29 mouse cellular contexts compared by ENCODE assay signal in the genomic region with DNA sequence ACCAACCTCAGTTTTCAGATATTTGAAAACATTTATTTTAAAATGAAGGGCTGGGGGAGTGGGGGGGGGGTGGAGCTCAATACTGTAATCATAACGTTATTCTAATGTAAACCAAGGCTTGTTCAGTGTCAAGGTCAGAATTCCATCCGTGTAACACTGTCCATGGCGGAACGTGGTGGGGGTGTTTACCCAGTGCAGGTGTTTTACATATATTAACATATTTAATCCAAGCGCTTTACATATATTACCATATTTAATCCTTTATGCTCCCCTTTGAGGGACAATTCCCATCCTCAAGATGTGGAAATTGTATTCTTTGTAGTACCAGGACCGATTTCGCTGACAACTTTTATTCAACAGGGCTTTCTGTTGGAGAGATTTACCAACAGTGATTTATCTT. TPM values are rescaled to one million over a fixed set of nuclear protein-coding genes. Genes with fewer than 3 reads are reported as not detected.
DNase-seq lines count a peak whose midpoint lies in the region; ATAC-seq and TF ChIP-seq lines count a peak whose summit lies in the region.
"Had no signal": no experiment of that assay in that cellular context is flagged by ENCODE, and none has a peak within 500 bp of the region (broad histone marks: within the 10 kb centered on the region; RNA-seq: fewer than 3 reads in every experiment).

No protein-coding gene starts in this region.

- no peak overlapping the region for H3K4me3 ChIP-seq in forebrain, embryonic 13.5 days
- H3K4me3 ChIP-seq in forebrain, postnatal 0 days (ENCODE audit: low read depth, low read length) = no peak overlapping the region
- no peak overlapping the region for H3K4me3 ChIP-seq in midbrain, embryonic 11.5 days (ENCODE audit: low read depth, low read length)
- H3K4me3 ChIP-seq in midbrain, embryonic 10.5 days = no peak overlapping the region
- no peak overlapping the region for H3K4me3 ChIP-seq in midbrain, embryonic 14.5 days (replicated peaks; ENCODE audit: low read depth, low read length)
- no peak overlapping the region for H3K4me3 ChIP-seq in midbrain, embryonic 15.5 days
- H3K4me3 ChIP-seq: embryonic facial prominence, embryonic 12.5 days; embryonic facial prominence, embryonic 15.5 days; forebrain, embryonic 15.5 days; gastrocnemius, adult 2 months; heart, embryonic 13.5 days had no signal

- H3K9ac ChIP-seq in forebrain, embryonic 13.5 days = no peak overlapping the region
- H3K9ac ChIP-seq in forebrain, postnatal 0 days = no peak overlapping the region
- no peak overlapping the region for H3K9ac ChIP-seq in midbrain, embryonic 11.5 days (ENCODE audit: low read length)
- H3K9ac ChIP-seq in midbrain, embryonic 14.5 days (replicated peaks; ENCODE audit: low read length) = no peak overlapping the region
- no peak overlapping the region for H3K9ac ChIP-seq in midbrain, embryonic 15.5 days
- H3K9ac ChIP-seq: embryonic facial prominence, embryonic 12.5 days; embryonic facial prominence, embryonic 15.5 days; forebrain, embryonic 15.5 days; heart, embryonic 13.5 days; hindbrain, embryonic 14.5 days had no signal

- ATAC-seq in forebrain, embryonic 13.5 days = peak; percentile 65; the same call in 1 of the 2 replicates
- ATAC-seq in forebrain, postnatal 0 days = no peak
- peak; percentile 46; the same call in 1 of the 2 replicates for ATAC-seq in midbrain, embryonic 11.5 days (ENCODE audit: low FRiP score)
- no peak; the same call in 1 of the 2 replicates for ATAC-seq in midbrain, embryonic 14.5 days (ENCODE audit: low FRiP score, low TSS enrichment)
- ATAC-seq in midbrain, embryonic 15.5 days (replicated peaks) = no peak
- ATAC-seq: forebrain, embryonic 15.5 days; hindbrain, postnatal 0 days; inflammation-experienced regulatory T-cells, adult 6 months; intestine, embryonic 16.5 days; Patski had no signal

- no peak overlapping the region for H3K4me2 ChIP-seq in forebrain, embryonic 13.5 days
- H3K4me2 ChIP-seq in forebrain, postnatal 0 days (ENCODE audit: low read depth) = no peak overlapping the region
- H3K4me2 ChIP-seq in midbrain, embryonic 11.5 days = no peak overlapping the region
- no peak overlapping the region for H3K4me2 ChIP-seq in midbrain, embryonic 14.5 days (ENCODE audit: low read length)
- H3K4me2 ChIP-seq in midbrain, embryonic 15.5 days = no peak overlapping the region
- H3K4me2 ChIP-seq: embryonic facial prominence, embryonic 12.5 days; embryonic facial prominence, embryonic 15.5 days; forebrain, embryonic 15.5 days; heart, embryonic 13.5 days; hindbrain, embryonic 14.5 days had no signal

- peaks cover 7% of the 10 kb centered on the region; the same call in 1 of the 2 replicates for H3K27me3 ChIP-seq in forebrain, embryonic 13.5 days
- peaks cover 7% of the 10 kb centered on the region for H3K27me3 ChIP-seq in forebrain, postnatal 0 days (ENCODE audit: insufficient read depth, low read length)
- H3K27me3 ChIP-seq in midbrain, embryonic 11.5 days (ENCODE audit: control insufficient read depth, insufficient read depth, low read length) = no peaks in the 10 kb centered on the region
- H3K27me3 ChIP-seq in midbrain, embryonic 10.5 days (ENCODE audit: low read depth, poor library complexity, severe bottlenecking) = 0 out of 2 replicates have a peak, but pooled peaks cover 1% of the 10 kb centered on the region
- no peaks in the 10 kb centered on the region for H3K27me3 ChIP-seq in midbrain, embryonic 14.5 days (ENCODE audit: control insufficient read depth, insufficient read depth, low read length)
- no peaks in the 10 kb centered on the region for H3K27me3 ChIP-seq in midbrain, embryonic 15.5 days (replicated peaks)
- H3K27me3 ChIP-seq: Patski had no signal

- no peaks in the 10 kb centered on the region for H3K9me3 ChIP-seq in forebrain, embryonic 13.5 days (replicated peaks)
- no peaks in the 10 kb centered on the region for H3K9me3 ChIP-seq in forebrain, postnatal 0 days (ENCODE audit: low read length)
- no peaks in the 10 kb centered on the region for H3K9me3 ChIP-seq in midbrain, embryonic 11.5 days (ENCODE audit: control insufficient read depth, low read length)
- no peaks in the 10 kb centered on the region for H3K9me3 ChIP-seq in midbrain, embryonic 10.5 days (replicated peaks)
- H3K9me3 ChIP-seq in midbrain, embryonic 14.5 days (ENCODE audit: control insufficient read depth, low read length) = no peaks in the 10 kb centered on the region
- no peaks in the 10 kb centered on the region for H3K9me3 ChIP-seq in midbrain, embryonic 15.5 days
- H3K9me3 ChIP-seq: embryonic facial prominence, embryonic 12.5 days; embryonic facial prominence, embryonic 15.5 days; forebrain, embryonic 15.5 days; heart, embryonic 13.5 days had no signal

- 45% methylated on average over 7 of the region's 7 CpGs for WGBS in forebrain, embryonic 13.5 days
- 43% methylated on average over 7 of the region's 7 CpGs for WGBS in forebrain, postnatal 0 days
- 57% methylated on average over 7 of the region's 7 CpGs for WGBS in midbrain, embryonic 11.5 days
- WGBS in midbrain, embryonic 10.5 days = 69% methylated on average over 7 of the region's 7 CpGs
- WGBS in midbrain, embryonic 14.5 days = 30% methylated on average over 7 of the region's 7 CpGs
- WGBS in midbrain, embryonic 15.5 days = 35% methylated on average over 7 of the region's 7 CpGs

- no peak for TF ChIP-seq CTCF in forebrain, postnatal 0 days (IDR thresholded peaks at IDR 0.05; ENCODE audit: low read depth)

- H3K36me3 ChIP-seq in forebrain, embryonic 13.5 days (ENCODE audit: poor library complexity, severe bottlenecking) = no peaks in the 10 kb centered on the region
- H3K36me3 ChIP-seq in forebrain, postnatal 0 days (ENCODE audit: insufficient read depth) = no peaks in the 10 kb centered on the region
- no peaks in the 10 kb centered on the region for H3K36me3 ChIP-seq in midbrain, embryonic 11.5 days (ENCODE audit: control insufficient read depth, insufficient read depth, low read length)
- no peaks in the 10 kb centered on the region for H3K36me3 ChIP-seq in midbrain, embryonic 10.5 days
- no peaks in the 10 kb centered on the region for H3K36me3 ChIP-seq in midbrain, embryonic 14.5 days (ENCODE audit: control insufficient read depth, insufficient read depth, low read length)
- H3K36me3 ChIP-seq in midbrain, embryonic 15.5 days (replicated peaks) = no peaks in the 10 kb centered on the region
- H3K36me3 ChIP-seq: embryonic facial prominence, embryonic 12.5 days; embryonic facial prominence, embryonic 15.5 days; forebrain, embryonic 15.5 days; G1E; heart, embryonic 13.5 days had no signal

- no peak for DNase-seq in forebrain, postnatal 0 days
- DNase-seq in midbrain, embryonic 11.5 days (ENCODE audit: low spot score, missing footprints) = no peak
- DNase-seq in midbrain, embryonic 10.5 days (ENCODE audit: low spot score) = no peak
- DNase-seq in midbrain, embryonic 14.5 days = peak; percentile 41
- DNase-seq: adrenal gland, postnatal 10 days; adrenal gland, postnatal 36 days; B cell, adult 2 months; cerebellum, adult 11 months; cerebellum, adult 2 months; cerebellum, adult 9-11 months; cerebellum, postnatal 25 days; gastrocnemius, adult 2 months; gastrocnemius, postnatal 14 days; heart, adult 18-20 months; heart, postnatal 14 days; heart, postnatal 4 days had no signal

- H3K27ac ChIP-seq in forebrain, embryonic 13.5 days = no peak overlapping the region
- H3K27ac ChIP-seq in forebrain, postnatal 0 days (ENCODE audit: low read depth, low read length) = no peak overlapping the region
- no peak overlapping the region for H3K27ac ChIP-seq in midbrain, embryonic 11.5 days (ENCODE audit: low read depth, low read length)
- no peak overlapping the region for H3K27ac ChIP-seq in midbrain, embryonic 10.5 days (replicated peaks)
- no peak overlapping the region for H3K27ac ChIP-seq in midbrain, embryonic 14.5 days (replicated peaks; ENCODE audit: low read depth, low read length)
- no peak overlapping the region for H3K27ac ChIP-seq in midbrain, embryonic 15.5 days
- H3K27ac ChIP-seq: embryonic facial prominence, embryonic 12.5 days; embryonic facial prominence, embryonic 15.5 days; forebrain, embryonic 15.5 days; gastrocnemius, adult 2 months; heart, embryonic 13.5 days; hindbrain, embryonic 14.5 days; hindbrain, postnatal 0 days had no signal

- H3K4me1 ChIP-seq in forebrain, embryonic 13.5 days = peaks cover 21% of the 10 kb centered on the region
- no peaks in the 10 kb centered on the region for H3K4me1 ChIP-seq in forebrain, postnatal 0 days (ENCODE audit: insufficient read depth)
- H3K4me1 ChIP-seq in midbrain, embryonic 11.5 days (ENCODE audit: control insufficient read depth, insufficient read depth, low read length) = no peaks in the 10 kb centered on the region
- H3K4me1 ChIP-seq in midbrain, embryonic 10.5 days = peaks cover 11% of the 10 kb centered on the region
- peaks cover 4% of the 10 kb centered on the region for H3K4me1 ChIP-seq in midbrain, embryonic 14.5 days (ENCODE audit: control insufficient read depth, insufficient read depth, low read length)
- peaks cover 20% of the 10 kb centered on the region for H3K4me1 ChIP-seq in midbrain, embryonic 15.5 days
- H3K4me1 ChIP-seq: embryonic facial prominence, embryonic 15.5 days; heart, embryonic 13.5 days had no signal

RNA-seq across cellular contexts. Expression of a gene that starts 24.3 kb away (rescaled TPM):
- polyA plus RNA-seq in forebrain, embryonic 13.5 days (2015; fragmentation: Nextera tagmentation; extraction: Ambion mirVana) = 3.8 and 4.1 TPM in 2 replicates
- 16.7 and 20.9 TPM in 2 replicates for total RNA-seq in forebrain, postnatal 0 days (2014; rRNA removed)
- polyA plus RNA-seq in forebrain, postnatal 0 days (2015; fragmentation: Nextera tagmentation; extraction: Ambion mirVana) = 4.3 and 5.0 TPM in 2 replicates
- polyA plus RNA-seq in midbrain, embryonic 11.5 days (2014; fragmentation: Nextera tagmentation; extraction: Ambion mirVana) = 4.2 and 4.7 TPM in 2 replicates
- polyA plus RNA-seq in midbrain, embryonic 10.5 days (2016; fragmentation: Nextera tagmentation; extraction: Ambion mirVana) = 2.2 and 2.6 TPM in 2 replicates
- polyA plus RNA-seq in midbrain, embryonic 14.5 days (2014; fragmentation: Nextera tagmentation; extraction: Ambion mirVana) = 9.6 and 10.0 TPM in 2 replicates
- polyA plus RNA-seq in midbrain, embryonic 15.5 days (2015; fragmentation: Nextera tagmentation; extraction: Ambion mirVana) = 7.0 and 7.5 TPM in 2 replicates
- total RNA-seq: CH12.LX had no signal
- polyA plus RNA-seq: G1E had no signal

Comparison
In these comparisons a context has a peak if more than half of its experiments do, and no peak if none do; other contexts are left out.
1. ATAC-seq: peak in forebrain, embryonic 13.5 days (single experiment) and midbrain, embryonic 11.5 days (single experiment); none in forebrain, postnatal 0 days (single experiment), midbrain, embryonic 14.5 days (single experiment) and midbrain, embryonic 15.5 days (single experiment).